Mouse (Mus musculus) B cell, adult (primary cell): ENCODE data around the gene Nell2. TPM values are rescaled to one million over a fixed set of nuclear protein-coding genes. Genes with fewer than 3 reads are reported as not detected.

ENCODE experiments used
- total RNA-seq: library from RNA; stranded (reverse); gene quantifications from 4 replicates; pipeline ENCODE4 v1.2.4, GENCODE M21; 2023; ENCODE audit not compliant: inconsistent age

Nell2 gene
- not detected in 4 replicates for total RNA-seq

DNA sequence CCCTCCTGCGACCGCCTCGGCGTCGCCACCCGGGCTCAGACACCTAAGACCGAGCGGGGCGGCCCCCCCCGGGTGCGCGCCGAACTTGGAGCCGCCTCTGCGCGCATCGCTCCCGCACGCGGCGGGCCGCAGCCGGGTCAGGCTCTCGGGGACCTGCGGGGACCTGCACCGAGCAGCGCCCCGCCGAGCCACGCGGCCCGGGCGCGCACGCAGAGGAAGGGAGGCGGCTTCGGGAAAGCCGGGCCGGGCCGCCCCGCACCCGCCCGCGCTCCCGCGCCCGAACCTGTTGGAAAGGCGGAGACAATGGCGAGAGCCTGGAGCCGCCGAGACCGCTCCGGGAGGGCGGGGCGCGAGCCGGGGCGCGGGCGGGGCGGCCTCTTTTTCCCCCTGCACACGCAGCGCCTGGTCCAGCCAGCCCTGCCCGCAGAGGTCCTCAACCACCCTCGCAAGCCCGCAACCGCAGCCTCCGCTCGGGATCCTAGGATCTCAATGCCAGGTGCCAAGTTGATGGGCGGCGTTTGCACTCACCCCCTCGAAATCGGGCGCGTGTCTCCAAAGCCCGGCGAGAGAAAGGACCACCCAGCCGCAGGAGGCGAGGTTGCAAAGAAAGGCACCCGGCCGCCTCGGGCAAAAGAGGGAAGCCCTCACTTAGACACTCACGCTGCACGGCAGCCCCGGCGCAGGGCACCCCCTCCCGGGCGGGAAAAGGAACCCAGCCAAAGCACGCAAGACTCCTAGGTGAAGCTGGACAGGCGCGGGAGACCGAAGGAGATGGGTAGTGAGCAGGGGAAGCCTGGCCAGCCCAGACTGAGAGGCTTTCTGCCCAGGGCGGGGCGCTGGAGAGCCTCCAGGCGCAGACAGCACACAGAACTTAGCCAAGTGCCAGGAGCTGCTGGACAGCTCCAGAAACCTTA lies at the start of gene Nell2:
TSS of gene Nell2 (minus strand) at position 612 of the 914 bp plus-strand sequence.

Other genes starting within 250 kb of the Nell2 start
- not detected in 4 replicates for gene Dbx2, start 127.4 kb upstream of the Nell2 start, total RNA-seq